In the genomic region with DNA sequence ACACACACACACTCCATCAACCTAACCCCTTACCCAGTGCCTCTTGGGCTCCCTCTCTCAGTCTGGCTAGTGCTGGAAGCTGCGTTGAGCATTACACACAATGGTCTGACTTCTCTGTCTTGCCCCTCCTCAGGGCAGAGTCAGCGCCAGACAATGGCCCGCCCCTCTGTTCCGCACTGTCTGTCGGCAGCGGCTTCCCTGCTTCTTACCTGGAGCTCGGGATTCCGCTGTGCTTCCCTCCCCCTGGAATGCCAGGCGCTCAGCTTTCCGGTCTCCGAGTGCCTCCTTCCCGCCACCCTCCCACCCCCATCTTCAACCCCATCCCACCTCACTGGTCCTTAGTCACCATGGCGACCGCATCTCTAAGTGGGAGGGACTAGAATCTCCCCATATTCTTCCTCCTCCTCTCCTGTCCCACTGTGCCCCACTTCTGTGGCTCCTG, we compare ENCODE assay signal across 8 mouse cellular contexts. TPM values are rescaled to one million over a fixed set of nuclear protein-coding genes. Genes with fewer than 3 reads are reported as not detected.
A peak's percentile ranks its signal among the peaks of the same experiment; 100 is the strongest.
DNase-seq lines count a peak whose midpoint lies in the region; ATAC-seq and TF ChIP-seq lines count a peak whose summit lies in the region.

No protein-coding gene starts in this region.

- H3K27me3 ChIP-seq in heart, embryonic 12.5 days (replicated peaks), result peaks cover 77% of the 10 kb centered on the region
- peaks cover 60% of the 10 kb centered on the region for H3K27me3 ChIP-seq in hindbrain, embryonic 10.5 days (ENCODE audit: insufficient read depth, poor library complexity, severe bottlenecking)
- H3K27me3 ChIP-seq in midbrain, embryonic 13.5 days, result 0 out of 2 replicates have a peak, but pooled peaks cover 11% of the 10 kb centered on the region
- H3K27me3 ChIP-seq in kidney, adult 2 months (replicated peaks; ENCODE audit: control insufficient read depth, insufficient read depth, low read length), result no peaks in the 10 kb centered on the region

- peak overlapping the region; percentile 25 for H3K4me2 ChIP-seq in heart, embryonic 12.5 days
- H3K4me2 ChIP-seq in midbrain, embryonic 13.5 days (replicated peaks), result peak overlapping the region; percentile 72

- H3K4me1 ChIP-seq in heart, embryonic 12.5 days (replicated peaks), result peaks cover 22% of the 10 kb centered on the region
- H3K4me1 ChIP-seq in bone marrow macrophage, adult 2 months (ENCODE audit: control insufficient read depth, insufficient read depth, low read length), result peaks cover 74% of the 10 kb centered on the region
- H3K4me1 ChIP-seq in hindbrain, embryonic 10.5 days (replicated peaks), result peaks cover 44% of the 10 kb centered on the region
- H3K4me1 ChIP-seq in midbrain, embryonic 13.5 days (replicated peaks), result peaks cover 44% of the 10 kb centered on the region
- H3K4me1 ChIP-seq in kidney, adult 2 months (ENCODE audit: control insufficient read depth, insufficient read depth, low read length), result peaks cover 22% of the 10 kb centered on the region

- TF ChIP-seq POLR2A in bone marrow macrophage, adult 2 months (IDR thresholded peaks at IDR 0.05; ENCODE audit: borderline replicate concordance, low read depth, low read length), result no peak
- TF ChIP-seq POLR2A in kidney, adult 2 months (IDR thresholded peaks at IDR 0.05; ENCODE audit: low read depth, low read length), result no peak

- no peak for ATAC-seq in heart, embryonic 12.5 days (ENCODE audit: insufficient number of reproducible peaks, low FRiP score)
- ATAC-seq in midbrain, embryonic 13.5 days, result peak; percentile 89

- DNase-seq in heart, postnatal 4 days, result no peak
- DNase-seq in hindbrain, embryonic 10.5 days (ENCODE audit: low spot score), result peak; percentile 39
- no peak for DNase-seq in gastrocnemius, adult 18-20 months (ENCODE audit: low spot score)
- no peak for DNase-seq in cerebellum, adult 9-10 months
- no peak for DNase-seq in kidney, adult 2 months

- H3K9ac ChIP-seq in heart, embryonic 12.5 days, result no peak overlapping the region
- peak overlapping the region; percentile 77 for H3K9ac ChIP-seq in midbrain, embryonic 13.5 days (replicated peaks)

- no peaks in the 10 kb centered on the region for H3K36me3 ChIP-seq in heart, embryonic 12.5 days
- no peaks in the 10 kb centered on the region for H3K36me3 ChIP-seq in hindbrain, embryonic 10.5 days
- peaks cover 5% of the 10 kb centered on the region for H3K36me3 ChIP-seq in midbrain, embryonic 13.5 days
- H3K36me3 ChIP-seq in kidney, adult 2 months (ENCODE audit: control insufficient read depth, insufficient read depth, low read length), result no peaks in the 10 kb centered on the region

- TF ChIP-seq CTCF in bone marrow macrophage, adult 2 months (IDR thresholded peaks at IDR 0.05; ENCODE audit: low read depth, low read length), result no peak
- TF ChIP-seq CTCF in kidney, adult 2 months (conservative IDR thresholded peaks at IDR 0.05; ENCODE audit: insufficient read depth, insufficient read length, low read depth, low read length), result no peak

- WGBS in heart, embryonic 12.5 days, result 7% methylated on average over 14 of the region's 14 CpGs
- WGBS in hindbrain, embryonic 10.5 days, result 3% methylated on average over 14 of the region's 14 CpGs
- WGBS in midbrain, embryonic 13.5 days, result under 1% methylated on average over 14 of the region's 14 CpGs
- WGBS in kidney, adult 2 months, result 27% methylated on average over 14 of the region's 14 CpGs

- H3K27ac ChIP-seq in heart, embryonic 12.5 days (ENCODE audit: poor library complexity, severe bottlenecking), result no peak overlapping the region
- peak overlapping the region; percentile 96 for H3K27ac ChIP-seq in bone marrow macrophage, adult 2 months (ENCODE audit: insufficient read depth, low read depth, low read length)
- H3K27ac ChIP-seq in hindbrain, embryonic 10.5 days, result peak overlapping the region; percentile 77
- H3K27ac ChIP-seq in midbrain, embryonic 13.5 days, result peak overlapping the region; percentile 88
- no peak overlapping the region for H3K27ac ChIP-seq in kidney, adult 2 months (ENCODE audit: insufficient read depth, low read depth, low read length)

- H3K9me3 ChIP-seq in heart, embryonic 12.5 days (replicated peaks), result no peaks in the 10 kb centered on the region
- no peaks in the 10 kb centered on the region for H3K9me3 ChIP-seq in hindbrain, embryonic 10.5 days
- no peaks in the 10 kb centered on the region for H3K9me3 ChIP-seq in midbrain, embryonic 13.5 days

- 0 out of 2 replicates have a peak overlapping the region, but pooled peaks have one; percentile 12 for H3K4me3 ChIP-seq in heart, embryonic 12.5 days
- no peak overlapping the region for H3K4me3 ChIP-seq in bone marrow macrophage, adult 2 months (ENCODE audit: insufficient read depth, low read length)
- H3K4me3 ChIP-seq in hindbrain, embryonic 10.5 days, result peak overlapping the region; percentile 52
- peak overlapping the region; percentile 49 for H3K4me3 ChIP-seq in midbrain, embryonic 13.5 days (replicated peaks)
- no peak overlapping the region for H3K4me3 ChIP-seq in kidney, adult 2 months (ENCODE audit: insufficient read depth, low read depth, low read length)

RNA-seq across cellular contexts. Expression of gene Sema4a, which starts 2.2 kb away (rescaled TPM):
- polyA plus RNA-seq in heart, embryonic 12.5 days (2016; fragmentation: Nextera tagmentation; extraction: Ambion mirVana), result 0.92 and 1.3 TPM in 2 replicates
- 1 to 10 TPM; 1.5 to 1.7 TPM for total RNA-seq in heart, postnatal 4 days (2021)
- polyA plus RNA-seq in bone marrow macrophage, adult 2 months (2012; ENCODE audit: insufficient read depth, insufficient read length, missing spikeins), result 178 and 180 TPM in 2 replicates
- 3.8 and 8.6 TPM in 2 replicates for polyA plus RNA-seq in hindbrain, embryonic 10.5 days (2016; fragmentation: Nextera tagmentation; extraction: Ambion mirVana)
- polyA plus RNA-seq in midbrain, embryonic 13.5 days (2015; fragmentation: Nextera tagmentation; extraction: Ambion mirVana), result 28.8 and 31.1 TPM in 2 replicates
- total RNA-seq in gastrocnemius, adult 18-20 months (2021), result 1 to 10 TPM; 1.4 to 2.0 TPM
- 176 and 197 TPM in 2 replicates for polyA plus RNA-seq in kidney, adult 2 months (2012; rRNA removed)

RNA-seq across cellular contexts. Expression of gene Slc25a44, which starts 33.9 kb away (rescaled TPM):
- polyA plus RNA-seq in heart, embryonic 12.5 days (2016; fragmentation: Nextera tagmentation; extraction: Ambion mirVana), result 14.1 and 14.3 TPM in 2 replicates
- 10 to 100 TPM; 13.9 to 14.6 TPM for total RNA-seq in heart, postnatal 4 days (2021)
- polyA plus RNA-seq in bone marrow macrophage, adult 2 months (2012; ENCODE audit: insufficient read depth, insufficient read length, missing spikeins), result 14.0 and 17.5 TPM in 2 replicates
- polyA plus RNA-seq in hindbrain, embryonic 10.5 days (2016; fragmentation: Nextera tagmentation; extraction: Ambion mirVana), result 19.2 and 20.3 TPM in 2 replicates
- 28.7 and 29.7 TPM in 2 replicates for polyA plus RNA-seq in midbrain, embryonic 13.5 days (2015; fragmentation: Nextera tagmentation; extraction: Ambion mirVana)
- 10 to 100 TPM; 18.4 to 19.1 TPM for total RNA-seq in gastrocnemius, adult 18-20 months (2021)
- polyA plus RNA-seq in kidney, adult 2 months (2012; rRNA removed), result 38.3 and 42.7 TPM in 2 replicates

RNA-seq across cellular contexts. Expression of gene Pmf1, which starts 48.7 kb away (rescaled TPM):
- 100 and 104 TPM in 2 replicates for polyA plus RNA-seq in heart, embryonic 12.5 days (2016; fragmentation: Nextera tagmentation; extraction: Ambion mirVana)
- total RNA-seq in heart, postnatal 4 days (2021), result 10 to 100 TPM; 87.5 to 88.0 TPM
- polyA plus RNA-seq in bone marrow macrophage, adult 2 months (2012; ENCODE audit: insufficient read depth, insufficient read length, missing spikeins), result 55.0 and 59.7 TPM in 2 replicates
- polyA plus RNA-seq in hindbrain, embryonic 10.5 days (2016; fragmentation: Nextera tagmentation; extraction: Ambion mirVana), result 157 and 167 TPM in 2 replicates
- 51.7 and 56.8 TPM in 2 replicates for polyA plus RNA-seq in midbrain, embryonic 13.5 days (2015; fragmentation: Nextera tagmentation; extraction: Ambion mirVana)
- total RNA-seq in gastrocnemius, adult 18-20 months (2021), result 10 to 100 TPM; 16.9 to 17.4 TPM
- polyA plus RNA-seq in kidney, adult 2 months (2012; rRNA removed), result 33.9 and 34.4 TPM in 2 replicates

RNA-seq across cellular contexts. Expression of gene Lmna, which starts 51.0 kb away (rescaled TPM):
- polyA plus RNA-seq in heart, embryonic 12.5 days (2016; fragmentation: Nextera tagmentation; extraction: Ambion mirVana), result 108 and 113 TPM in 2 replicates
- 100 to 1,000 TPM; 178 to 181 TPM for total RNA-seq in heart, postnatal 4 days (2021)
- polyA plus RNA-seq in bone marrow macrophage, adult 2 months (2012; ENCODE audit: insufficient read depth, insufficient read length, missing spikeins), result 124 and 126 TPM in 2 replicates
- 13.4 and 24.0 TPM in 2 replicates for polyA plus RNA-seq in hindbrain, embryonic 10.5 days (2016; fragmentation: Nextera tagmentation; extraction: Ambion mirVana)
- 21.4 and 23.4 TPM in 2 replicates for polyA plus RNA-seq in midbrain, embryonic 13.5 days (2015; fragmentation: Nextera tagmentation; extraction: Ambion mirVana)
- 10 to 100 TPM; 68.3 to 89.6 TPM for total RNA-seq in gastrocnemius, adult 18-20 months (2021)
- polyA plus RNA-seq in kidney, adult 2 months (2012; rRNA removed), result 55.2 and 73.2 TPM in 2 replicates

Comparison
In these comparisons a context has a peak if more than half of its experiments do, and no peak if none do; other contexts are left out.
1. H3K27ac ChIP-seq: peak in bone marrow macrophage, adult 2 months (single experiment), hindbrain, embryonic 10.5 days (single experiment) and midbrain, embryonic 13.5 days (single experiment); none in heart, embryonic 12.5 days (single experiment) and kidney, adult 2 months (single experiment).
2. H3K4me3 ChIP-seq: peak in heart, embryonic 12.5 days (single experiment), hindbrain, embryonic 10.5 days (single experiment) and midbrain, embryonic 13.5 days (single experiment); none in bone marrow macrophage, adult 2 months (single experiment) and kidney, adult 2 months (single experiment).